Mouse (Mus musculus): ENCODE data around the gene Syp. TPM values are rescaled to one million over a fixed set of nuclear protein-coding genes. Genes with fewer than 3 reads are reported as not detected.

Syp gene
- total and polyA plus RNA-seq, 2 experiments from 2014 or later: 0.27 to 1.6 TPM

- Histone ChIP-seq H3K27me3 (ENCODE audit: control insufficient read depth, insufficient read depth, low read length) (no peaks in the 10 kb centered on the region), H3K9me3 (replicated peaks; ENCODE audit: control insufficient read depth, low read length) (no peaks in the 10 kb centered on the region), H3K9ac (replicated peaks; ENCODE audit: low read depth, low read length) (no peak within 1 kb of the TSS), H3K36me3 (replicated peaks; ENCODE audit: control insufficient read depth, insufficient read depth, low read length) (no peaks in the 10 kb centered on the region), H3K27ac (ENCODE audit: low read depth) (no peak within 1 kb of the TSS), H3K4me2 (ENCODE audit: low read depth, low read length) (no peak within 1 kb of the TSS), H3K4me1 (ENCODE audit: control insufficient read depth, insufficient read depth) (no peaks in the 10 kb centered on the region), H3K4me3 (ENCODE audit: low read depth, low read length) (no peak within 1 kb of the TSS)
- TF ChIP-seq EP300 (IDR thresholded peaks at IDR 0.05; ENCODE audit: low read depth) (no peak), CTCF (IDR thresholded peaks at IDR 0.05; ENCODE audit: low read depth) (no peak)
- no peak for ATAC-seq (ENCODE audit: insufficient read depth, low read depth)
- DNase-seq (ENCODE audit: low spot score): no peak
- 54% methylated on average over 6 of the region's 6 CpGs for WGBS
Observed at GRCm38 (mm10) chrX:7606783-7607182, 31.5 kb upstream of the Syp start, which contains the start of gene Cacna1f. Gene Cacna1f, plus strand, starts transcription at chrX:7607083.

GRCm38 (mm10) chrX:7610035-7610434, 28.2 kb upstream of the Syp start:
- Histone ChIP-seq H3K4me1 (ENCODE audit: control insufficient read depth, insufficient read depth) (no peaks in the 10 kb centered on the region), H3K4me2 (ENCODE audit: low read depth, low read length) (peak overlapping the region; percentile 60), H3K9ac (replicated peaks; ENCODE audit: low read depth, low read length) (no peak overlapping the region), H3K9me3 (replicated peaks; ENCODE audit: control insufficient read depth, low read length) (no peaks in the 10 kb centered on the region), H3K27me3 (ENCODE audit: control insufficient read depth, insufficient read depth, low read length) (no peaks in the 10 kb centered on the region), H3K27ac (ENCODE audit: low read depth) (no peak overlapping the region), H3K36me3 (replicated peaks; ENCODE audit: control insufficient read depth, insufficient read depth, low read length) (no peaks in the 10 kb centered on the region), H3K4me3 (ENCODE audit: low read depth, low read length) (peak overlapping the region; percentile 33)
- ATAC-seq (ENCODE audit: insufficient read depth, low read depth) (no peak), DNase-seq (ENCODE audit: low spot score) (no peak)
- WGBS: 22% methylated on average over 21 of the region's 21 CpGs
- TF ChIP-seq EP300 (IDR thresholded peaks at IDR 0.05; ENCODE audit: low read depth) (no peak), CTCF (IDR thresholded peaks at IDR 0.05; ENCODE audit: low read depth) (no peak)

- Histone ChIP-seq H3K4me2 (ENCODE audit: low read depth, low read length) (peak overlapping the region; percentile 60), H3K27me3 (ENCODE audit: control insufficient read depth, insufficient read depth, low read length) (no peaks in the 10 kb centered on the region), H3K4me3 (ENCODE audit: low read depth, low read length) (peak overlapping the region; percentile 33), H3K4me1 (ENCODE audit: control insufficient read depth, insufficient read depth) (no peaks in the 10 kb centered on the region), H3K9ac (replicated peaks; ENCODE audit: low read depth, low read length) (no peak overlapping the region), H3K36me3 (replicated peaks; ENCODE audit: control insufficient read depth, insufficient read depth, low read length) (no peaks in the 10 kb centered on the region), H3K27ac (ENCODE audit: low read depth) (no peak overlapping the region), H3K9me3 (replicated peaks; ENCODE audit: control insufficient read depth, low read length) (no peaks in the 10 kb centered on the region)
- ATAC-seq (ENCODE audit: insufficient read depth, low read depth) (no peak), DNase-seq (ENCODE audit: low spot score) (no peak)
- TF ChIP-seq CTCF (IDR thresholded peaks at IDR 0.05; ENCODE audit: low read depth) (no peak), EP300 (IDR thresholded peaks at IDR 0.05; ENCODE audit: low read depth) (no peak)
- 28% methylated on average over 26 of the region's 26 CpGs for WGBS
Observed at GRCm38 (mm10) chrX:7610536-7611258, 27.6 kb upstream of the Syp start.

GRCm38 (mm10) chrX:7617889-7618551, 20.3 kb upstream of the Syp start:
- H3K4me1 ChIP-seq (ENCODE audit: control insufficient read depth, insufficient read depth): no peaks in the 10 kb centered on the region
- H3K9ac ChIP-seq (replicated peaks; ENCODE audit: low read depth, low read length): no peak overlapping the region
- no peak overlapping the region for H3K27ac ChIP-seq (ENCODE audit: low read depth)
- no peak for ATAC-seq (ENCODE audit: insufficient read depth, low read depth)
- TF ChIP-seq CTCF (IDR thresholded peaks at IDR 0.05; ENCODE audit: low read depth) (no peak), EP300 (IDR thresholded peaks at IDR 0.05; ENCODE audit: low read depth) (no peak)
- no peak overlapping the region for H3K4me2 ChIP-seq (ENCODE audit: low read depth, low read length)
- H3K4me3 ChIP-seq (ENCODE audit: low read depth, low read length): no peak overlapping the region
- H3K9me3 ChIP-seq (replicated peaks; ENCODE audit: control insufficient read depth, low read length): no peaks in the 10 kb centered on the region
- no peak for DNase-seq (ENCODE audit: low spot score)
- H3K27me3 ChIP-seq (ENCODE audit: control insufficient read depth, insufficient read depth, low read length): no peaks in the 10 kb centered on the region
- 67% methylated on average over 12 of the region's 12 CpGs for WGBS
- H3K36me3 ChIP-seq (replicated peaks; ENCODE audit: control insufficient read depth, insufficient read depth, low read length): no peaks in the 10 kb centered on the region

- no peak for ATAC-seq (ENCODE audit: insufficient read depth, low read depth)
- Histone ChIP-seq H3K4me1 (ENCODE audit: control insufficient read depth, insufficient read depth) (no peaks in the 10 kb centered on the region), H3K4me3 (ENCODE audit: low read depth, low read length) (no peak overlapping the region), H3K27me3 (ENCODE audit: control insufficient read depth, insufficient read depth, low read length) (no peaks in the 10 kb centered on the region), H3K36me3 (replicated peaks; ENCODE audit: control insufficient read depth, insufficient read depth, low read length) (no peaks in the 10 kb centered on the region), H3K9me3 (replicated peaks; ENCODE audit: control insufficient read depth, low read length) (no peaks in the 10 kb centered on the region), H3K4me2 (ENCODE audit: low read depth, low read length) (no peak overlapping the region), H3K27ac (ENCODE audit: low read depth) (no peak overlapping the region), H3K9ac (replicated peaks; ENCODE audit: low read depth, low read length) (no peak overlapping the region)
- TF ChIP-seq CTCF (IDR thresholded peaks at IDR 0.05; ENCODE audit: low read depth): no peak
- no peak for TF ChIP-seq EP300 (IDR thresholded peaks at IDR 0.05; ENCODE audit: low read depth)
- 84% methylated on average over 6 of the region's 6 CpGs for WGBS
- no peak for DNase-seq (ENCODE audit: low spot score)
Observed at GRCm38 (mm10) chrX:7632560-7632959, 5.7 kb upstream of the Syp start.
